Mouse (Mus musculus): ENCODE measurements around the gene Foxo4.

GRCm38 (mm10) chrX:101289037-101289436, 34.7 kb downstream of the Foxo4 start:
- TF ChIP-seq POLR2A (IDR thresholded peaks at IDR 0.05; ENCODE audit: low read depth, low read length), result no peak
- no peak for TF ChIP-seq CTCF (IDR thresholded peaks at IDR 0.05; ENCODE audit: extremely low read depth, insufficient read length, insufficient replicate concordance, low read depth, low read length)
